Mouse (Mus musculus): Measurements from ENCODE around the gene Tmem145.

Tmem145 gene

DNA sequence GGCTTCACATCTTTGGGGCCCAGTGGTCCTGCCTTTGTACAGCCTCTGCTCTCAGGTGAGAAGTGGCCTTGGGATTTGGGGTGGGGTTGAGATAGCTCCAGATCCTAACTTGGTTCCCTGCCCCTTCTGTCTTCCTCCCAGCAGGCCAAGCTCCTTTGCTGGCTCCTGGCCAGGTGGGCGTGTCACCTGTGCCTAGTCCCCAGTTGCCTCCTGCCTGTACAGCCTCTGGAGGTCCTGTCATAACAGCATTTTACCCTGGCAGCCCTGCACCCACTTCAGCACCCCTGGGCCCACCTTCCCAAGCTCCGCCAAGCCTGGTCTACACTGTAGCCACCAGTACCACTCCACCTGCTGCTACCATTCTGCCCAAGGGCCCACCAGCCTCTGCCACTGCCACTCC lies 15.0 kb upstream of the Tmem145 start:
- in situ Hi-C loops (cut with MboI; ENCODE audit: low sequenced_read_pairs) = no loop called here

DNA sequence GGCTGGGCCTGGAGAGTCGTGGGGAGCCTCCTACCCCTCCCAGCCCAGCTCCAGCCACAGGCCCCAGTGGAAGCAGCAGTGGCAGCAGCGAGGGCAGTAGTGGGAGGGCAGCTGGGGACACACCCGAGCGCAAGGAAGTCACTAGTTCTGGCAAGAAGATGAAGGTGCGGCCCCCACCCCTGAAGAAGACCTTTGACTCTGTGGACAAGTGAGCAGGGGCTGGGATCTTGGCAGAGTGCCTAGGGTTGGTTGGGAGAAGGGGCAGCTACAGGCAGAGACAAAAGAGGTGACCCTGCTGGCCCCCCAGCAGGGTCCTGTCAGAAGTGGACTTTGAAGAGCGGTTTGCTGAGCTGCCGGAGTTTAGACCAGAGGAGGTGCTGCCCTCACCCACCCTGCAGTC lies 13.8 kb upstream of the Tmem145 start:
- in situ Hi-C loops (cut with MboI; ENCODE audit: low sequenced_read_pairs) = no loop called here

DNA sequence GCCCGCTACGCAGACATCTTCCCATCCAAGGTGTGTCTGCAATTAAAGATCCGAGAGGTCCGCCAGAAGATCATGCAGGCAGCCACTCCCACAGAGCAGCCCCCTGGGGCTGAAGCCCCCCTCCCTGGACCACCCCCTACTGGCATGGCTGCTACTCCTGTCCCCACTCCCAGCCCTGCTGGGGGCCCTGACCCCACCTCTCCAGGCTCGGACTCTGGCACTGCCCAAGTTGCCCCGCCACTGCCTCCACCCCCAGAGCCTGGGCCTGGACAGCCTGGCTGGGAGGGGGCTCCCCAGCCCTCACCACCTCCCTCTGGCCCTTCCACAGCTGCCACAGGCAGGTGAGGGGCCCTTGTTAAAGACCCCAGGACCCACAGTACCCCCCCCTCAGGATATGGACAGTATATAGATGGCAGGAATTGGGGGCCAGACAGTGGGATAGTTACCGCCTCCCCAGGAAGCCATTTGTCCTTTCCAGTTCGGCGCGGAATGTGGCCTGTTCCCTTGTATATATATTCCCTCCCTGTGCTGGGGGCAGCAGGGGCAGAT lies 12.6 kb upstream of the Tmem145 start:
- in situ Hi-C loops (cut with MboI; ENCODE audit: low sequenced_read_pairs) = no loop called here

DNA sequence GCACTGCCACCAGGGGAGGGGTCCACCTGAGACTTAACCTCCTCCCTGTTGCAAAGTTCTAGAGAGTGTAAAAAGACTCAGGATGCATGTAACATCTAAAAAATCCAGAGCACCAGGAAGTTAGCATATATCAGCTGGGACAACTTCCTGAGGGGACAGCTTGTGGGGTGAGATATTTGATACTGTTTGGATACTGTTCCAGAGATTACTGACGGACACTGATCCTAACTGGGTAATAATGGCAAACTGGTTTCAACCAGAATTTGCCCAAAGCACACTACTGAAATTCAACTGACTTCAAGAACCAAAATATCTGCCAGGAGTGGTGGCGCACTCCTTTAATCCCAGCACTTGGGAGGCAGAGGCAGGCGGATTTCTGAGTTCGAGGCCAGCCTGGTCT lies 11.4 kb upstream of the Tmem145 start:
- in situ Hi-C loops (cut with MboI; ENCODE audit: low sequenced_read_pairs) = no loop called here

DNA sequence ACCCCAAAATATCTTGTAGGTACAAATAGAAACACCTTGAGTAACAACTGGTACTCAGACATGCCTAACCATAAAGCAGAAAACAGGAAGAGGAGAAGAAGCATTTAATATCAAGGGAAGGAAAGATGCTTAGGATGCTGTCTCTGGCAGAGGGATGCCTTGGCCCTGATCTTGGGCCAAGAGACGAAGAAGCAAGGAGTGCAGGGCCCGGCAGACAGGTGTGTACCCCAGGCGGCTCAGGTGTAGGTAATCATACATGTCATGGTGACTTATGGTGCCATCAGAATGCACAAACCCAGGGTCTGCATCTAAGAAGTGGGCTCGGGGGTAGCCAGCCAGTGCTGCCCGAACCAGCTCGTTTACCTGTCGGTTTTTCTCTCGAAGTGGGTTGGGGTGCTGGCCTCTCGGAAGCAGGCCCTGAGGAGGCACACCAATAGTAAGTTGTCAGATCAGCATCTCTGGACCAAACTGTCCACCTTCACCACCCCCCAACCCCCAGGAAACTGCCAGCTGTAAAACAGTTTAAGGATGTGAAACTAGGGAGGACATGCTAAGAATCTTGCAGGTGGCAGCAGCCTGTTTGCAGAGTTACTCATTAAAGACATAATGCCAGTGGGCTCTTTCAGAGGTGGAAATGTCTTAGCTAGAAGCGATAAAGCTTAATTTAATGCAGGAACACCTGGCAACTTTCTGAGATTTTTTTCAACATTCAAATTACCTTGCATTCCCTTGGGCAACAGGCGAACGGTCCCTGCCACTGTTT lies 10.8 kb upstream of the Tmem145 start:
- in situ Hi-C loops (cut with MboI; ENCODE audit: low sequenced_read_pairs) = no loop called here

DNA sequence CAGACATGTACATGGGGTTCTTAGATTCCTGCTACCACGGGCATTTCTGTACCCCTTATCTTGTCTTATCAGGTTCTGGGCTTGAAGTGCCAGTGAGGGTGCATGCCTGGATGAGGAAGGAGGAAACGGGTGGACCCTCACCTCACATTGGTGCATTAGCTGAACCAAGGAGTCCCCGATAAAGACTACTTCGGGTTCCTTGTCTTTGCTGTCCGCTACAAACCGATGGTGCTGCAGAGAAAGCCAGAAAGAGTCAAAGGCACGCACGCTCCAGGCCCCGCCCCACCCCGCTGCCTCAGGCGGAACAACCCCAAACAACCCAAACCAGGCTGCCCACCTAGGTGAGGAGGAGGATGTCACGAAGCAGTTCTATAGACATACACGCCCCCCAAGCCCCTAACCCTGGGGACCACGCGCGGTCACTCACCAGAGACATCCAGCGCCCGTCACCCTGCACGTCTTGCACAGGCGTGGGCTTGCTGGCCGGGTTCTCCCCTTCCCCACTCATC lies 8.9 kb upstream of the Tmem145 start:
- in situ Hi-C loops (cut with MboI; ENCODE audit: low sequenced_read_pairs) = no loop called here

DNA sequence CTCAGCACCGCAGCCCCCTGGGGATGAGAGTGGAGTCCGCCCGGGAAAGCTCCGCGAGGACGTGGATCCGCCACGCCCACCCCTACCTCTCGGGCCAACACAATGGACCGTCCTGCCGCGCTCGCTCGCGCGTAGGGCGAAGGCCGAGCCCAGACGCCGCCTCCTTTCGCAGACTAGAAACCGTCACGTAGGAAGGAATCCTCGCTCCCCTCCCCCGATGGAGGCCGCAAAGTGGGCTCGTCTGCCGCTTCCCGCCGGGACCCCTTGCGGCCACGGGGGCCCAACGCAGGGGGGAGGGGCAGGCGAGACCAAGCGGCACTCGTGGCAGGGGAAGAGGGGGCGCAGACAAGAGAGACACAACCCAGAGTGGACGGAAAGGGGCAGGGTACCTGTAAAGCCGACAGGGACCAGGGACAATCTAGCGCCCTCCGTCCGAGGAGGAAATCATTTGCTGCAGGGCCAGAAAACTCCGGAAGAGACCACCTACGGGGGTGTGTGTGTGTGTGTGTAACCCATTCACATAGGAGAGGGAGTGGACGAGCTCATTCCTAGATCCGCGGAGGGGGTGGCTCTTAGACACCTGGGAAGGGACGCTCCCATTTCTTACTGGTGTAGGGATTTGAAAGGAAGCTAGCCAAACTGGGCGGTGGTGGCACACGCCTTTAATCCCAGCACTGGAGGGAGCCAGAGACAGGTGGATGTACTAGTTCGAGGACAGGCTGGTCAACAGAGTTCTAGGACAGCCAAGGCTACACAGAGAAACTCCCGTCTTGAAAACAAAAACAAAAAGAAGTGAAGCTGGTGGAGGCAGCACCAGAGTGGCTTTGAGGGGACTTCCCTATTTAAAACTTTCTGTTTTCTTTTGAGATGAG lies 8.2 kb upstream of the Tmem145 start, which contains the start of gene Pafah1b3:
Gene Pafah1b3, minus strand, starts transcription at position 533 of the 872 bp plus-strand sequence.
- in situ Hi-C loops (cut with MboI; ENCODE audit: low sequenced_read_pairs) = no loop called here

DNA sequence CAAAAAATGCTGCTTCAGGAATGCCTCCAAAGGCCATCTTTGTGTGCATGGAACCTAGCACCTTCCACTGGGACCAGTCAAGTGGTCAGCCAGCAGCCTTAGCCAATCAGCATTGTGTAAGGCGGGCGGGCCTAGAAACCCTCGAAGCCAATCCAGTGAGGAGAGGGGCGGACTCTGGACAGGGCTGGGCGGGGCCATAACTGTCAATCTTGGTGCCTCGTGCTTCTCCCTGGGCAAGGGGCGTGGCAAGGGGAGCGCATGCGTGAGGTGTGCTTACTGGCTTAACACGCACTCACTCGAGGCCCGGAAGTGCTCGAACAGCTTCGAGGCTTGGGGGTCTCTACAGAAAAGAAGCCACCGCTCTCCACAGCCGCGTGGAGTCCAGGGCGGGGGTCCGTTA lies 4.8 kb upstream of the Tmem145 start, which contains the start of gene Prr19:
Gene Prr19, plus strand, starts transcription at position 349 of the 400 bp plus-strand sequence.
- in situ Hi-C loops (cut with MboI; ENCODE audit: low sequenced_read_pairs) = no loop called here

DNA sequence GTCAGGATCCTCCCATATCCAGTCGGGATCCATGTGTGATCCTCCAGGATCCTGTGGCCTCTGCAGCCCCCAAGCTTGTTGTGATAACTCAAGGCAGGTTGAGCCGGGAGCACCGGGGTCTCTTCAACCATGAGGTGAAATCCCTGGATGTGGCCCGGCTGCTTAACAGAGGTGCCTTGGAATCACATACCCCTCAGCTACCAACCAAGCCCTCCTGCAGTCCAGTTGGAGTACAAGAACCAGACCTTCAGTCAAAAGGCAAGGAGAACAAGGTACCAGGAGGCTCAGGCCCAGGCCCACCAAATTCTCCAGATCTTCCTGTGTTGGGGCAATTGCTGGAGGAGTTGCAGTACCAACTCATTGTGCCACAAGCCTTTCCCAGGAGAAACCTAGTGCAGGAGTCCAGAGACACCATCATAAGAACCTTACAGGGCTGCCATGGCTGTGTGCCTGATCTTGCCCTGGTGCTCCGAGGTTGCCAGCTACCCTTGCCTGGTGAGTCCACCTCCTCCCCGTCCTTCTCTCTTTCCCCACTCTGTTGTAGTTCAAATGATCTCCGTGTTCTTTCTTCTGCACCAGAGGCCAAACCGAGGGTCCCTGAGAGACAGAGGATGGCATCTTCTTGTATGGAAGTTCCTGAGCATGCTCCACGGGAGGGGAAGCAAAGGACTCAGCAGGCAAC lies 2.8 kb upstream of the Tmem145 start:
- in situ Hi-C loops (cut with MboI; ENCODE audit: low sequenced_read_pairs) = no loop called here

DNA sequence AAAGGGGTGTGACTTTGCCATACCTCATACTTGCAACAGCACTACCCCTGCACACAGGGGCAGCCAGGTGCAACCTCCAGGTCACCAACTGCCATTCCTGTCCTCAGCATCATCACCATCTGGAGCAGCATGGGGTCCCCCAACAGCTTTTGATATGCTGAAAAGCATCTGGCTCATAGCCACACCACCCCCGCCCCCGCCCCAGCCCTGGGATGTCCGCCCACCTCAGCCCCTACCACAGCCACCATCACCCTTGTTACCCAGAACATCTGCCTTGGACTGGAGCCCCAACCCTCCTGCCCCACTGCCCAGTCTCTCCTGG lies 2.3 kb upstream of the Tmem145 start:
- in situ Hi-C loops (cut with MboI; ENCODE audit: low sequenced_read_pairs) = no loop called here

DNA sequence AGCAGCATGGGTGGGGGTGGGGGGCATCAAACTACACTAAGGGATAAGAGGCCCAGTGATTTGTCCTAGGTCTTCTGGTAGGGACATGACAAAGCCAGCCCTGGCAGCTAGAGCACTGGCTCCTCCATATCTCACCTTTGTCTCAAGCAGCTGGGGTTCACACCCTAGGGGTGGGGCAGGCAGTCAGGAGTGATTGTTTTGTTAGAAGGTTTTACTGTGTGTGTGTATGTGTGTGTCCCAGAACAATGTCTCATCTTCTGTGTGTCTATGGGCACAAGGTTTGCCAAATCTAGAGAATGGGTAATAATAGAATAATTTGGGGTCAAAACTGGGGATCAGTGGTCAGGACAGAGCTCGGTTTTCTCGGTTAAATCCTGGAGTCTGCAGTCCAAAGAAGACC lies 425 bp upstream of the Tmem145 start:
- in situ Hi-C loops (cut with MboI; ENCODE audit: low sequenced_read_pairs) = no loop called here

DNA sequence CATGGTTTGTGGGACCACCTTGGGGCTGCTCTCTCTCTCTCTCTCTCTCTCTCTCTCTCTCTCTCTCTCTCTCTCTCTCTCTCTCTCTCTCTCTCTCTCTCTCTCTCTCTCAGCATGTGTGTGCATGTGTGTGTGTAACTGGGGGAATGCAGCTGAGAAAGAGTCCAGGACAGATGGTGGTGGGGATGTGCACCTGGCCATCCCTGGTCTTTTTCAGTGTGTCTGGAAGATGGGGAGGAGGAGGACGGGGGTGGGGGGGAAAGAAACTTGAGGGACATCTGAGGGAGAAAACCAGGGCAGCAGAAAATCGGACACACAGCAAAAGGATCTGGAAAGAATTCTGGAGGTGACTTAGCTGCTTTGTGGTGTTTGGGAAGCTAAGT lies 699 bp downstream of the Tmem145 start:
- in situ Hi-C loops (cut with MboI; ENCODE audit: low sequenced_read_pairs) = no loop called here

DNA sequence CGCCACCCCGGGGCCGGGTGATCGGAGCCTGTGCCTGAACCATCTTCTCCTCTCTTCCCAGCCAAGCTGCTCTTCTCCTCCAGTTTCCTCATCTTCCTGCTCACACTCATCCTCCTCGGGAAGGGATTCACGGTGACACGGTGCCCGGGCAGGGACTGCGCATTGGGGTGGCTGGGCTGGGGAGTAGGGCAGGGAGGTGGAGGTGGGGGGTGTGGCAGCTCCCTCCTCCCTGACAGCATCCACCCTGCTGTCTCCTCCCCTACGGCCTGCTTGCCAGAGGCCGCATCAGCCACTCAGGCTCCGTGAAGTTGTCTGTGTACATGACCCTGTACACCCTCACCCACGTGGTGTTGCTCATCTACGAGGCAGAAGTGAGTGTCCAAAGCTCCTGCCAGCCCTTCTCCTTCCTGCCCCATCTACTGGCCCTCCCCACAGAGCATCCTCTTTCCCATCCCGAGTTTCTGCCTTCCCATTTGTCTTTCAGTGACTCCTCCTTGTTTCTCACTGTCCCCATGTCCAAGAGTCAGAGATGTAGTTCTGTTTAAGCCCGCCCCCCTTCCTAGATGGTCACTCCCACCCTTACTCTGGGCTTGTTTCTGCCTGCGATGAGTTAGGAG lies 2.9 kb downstream of the Tmem145 start:
- in situ Hi-C loops (cut with MboI; ENCODE audit: low sequenced_read_pairs) = no loop called here

DNA sequence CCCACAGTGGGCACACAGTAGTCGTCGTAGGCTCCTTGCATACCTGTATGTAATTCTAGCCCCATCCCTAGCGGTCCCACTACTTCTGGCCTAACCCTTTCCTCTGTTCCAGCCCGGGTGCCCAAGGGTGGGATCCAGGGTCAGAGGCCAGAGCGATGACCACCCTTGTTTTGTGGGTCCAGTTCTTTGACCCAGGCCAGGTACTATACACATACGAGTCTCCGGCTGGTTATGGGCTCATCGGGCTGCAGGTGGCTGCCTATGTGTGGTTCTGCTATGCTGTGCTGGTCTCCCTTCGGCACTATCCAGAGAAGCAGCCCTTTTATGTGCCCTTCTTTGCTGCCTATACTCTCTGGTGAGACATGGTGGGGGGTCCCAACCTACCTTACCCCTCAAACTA lies 3.5 kb downstream of the Tmem145 start:
- in situ Hi-C loops (cut with MboI; ENCODE audit: low sequenced_read_pairs) = no loop called here

DNA sequence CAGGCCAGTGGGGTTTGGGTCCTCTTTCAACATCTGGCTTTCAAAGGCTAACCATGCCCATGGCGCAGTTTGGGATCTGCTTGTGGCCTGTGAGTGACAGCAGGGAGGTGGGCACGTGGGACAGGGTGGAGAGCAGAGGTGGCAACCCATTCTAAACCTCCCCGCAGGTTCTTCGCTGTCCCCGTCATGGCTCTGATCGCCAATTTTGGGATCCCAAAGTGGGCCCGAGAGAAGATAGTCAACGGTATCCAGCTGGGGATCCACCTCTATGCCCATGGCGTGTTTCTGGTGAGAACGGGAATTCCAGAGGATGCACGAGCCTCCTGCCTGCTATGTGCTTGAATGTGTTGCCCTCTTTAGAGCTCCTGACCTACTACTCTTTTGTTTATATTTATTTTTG lies 5.3 kb downstream of the Tmem145 start:
- in situ Hi-C loops (cut with MboI; ENCODE audit: low sequenced_read_pairs) = no loop called here

DNA sequence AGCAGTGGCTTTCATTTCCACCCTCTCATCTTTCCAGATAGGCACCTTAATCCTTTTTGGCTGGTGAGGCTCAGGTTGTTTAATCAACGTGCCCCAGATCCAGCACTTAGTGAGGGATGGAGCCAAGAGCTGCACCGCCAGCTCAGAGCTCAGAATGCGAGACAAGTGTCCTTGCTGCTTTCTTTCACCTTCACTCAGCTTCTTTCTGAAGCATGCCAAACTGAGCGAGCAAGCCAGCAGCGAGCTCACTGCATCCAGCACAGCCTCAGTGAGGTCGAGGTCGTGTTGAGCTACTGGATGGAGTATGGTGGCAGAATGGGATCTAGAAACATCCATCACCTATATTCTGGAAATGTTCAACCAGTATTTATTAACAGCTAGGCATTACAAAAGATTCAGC lies 7.4 kb downstream of the Tmem145 start:
- in situ Hi-C loops (cut with MboI; ENCODE audit: low sequenced_read_pairs) = no loop called here

DNA sequence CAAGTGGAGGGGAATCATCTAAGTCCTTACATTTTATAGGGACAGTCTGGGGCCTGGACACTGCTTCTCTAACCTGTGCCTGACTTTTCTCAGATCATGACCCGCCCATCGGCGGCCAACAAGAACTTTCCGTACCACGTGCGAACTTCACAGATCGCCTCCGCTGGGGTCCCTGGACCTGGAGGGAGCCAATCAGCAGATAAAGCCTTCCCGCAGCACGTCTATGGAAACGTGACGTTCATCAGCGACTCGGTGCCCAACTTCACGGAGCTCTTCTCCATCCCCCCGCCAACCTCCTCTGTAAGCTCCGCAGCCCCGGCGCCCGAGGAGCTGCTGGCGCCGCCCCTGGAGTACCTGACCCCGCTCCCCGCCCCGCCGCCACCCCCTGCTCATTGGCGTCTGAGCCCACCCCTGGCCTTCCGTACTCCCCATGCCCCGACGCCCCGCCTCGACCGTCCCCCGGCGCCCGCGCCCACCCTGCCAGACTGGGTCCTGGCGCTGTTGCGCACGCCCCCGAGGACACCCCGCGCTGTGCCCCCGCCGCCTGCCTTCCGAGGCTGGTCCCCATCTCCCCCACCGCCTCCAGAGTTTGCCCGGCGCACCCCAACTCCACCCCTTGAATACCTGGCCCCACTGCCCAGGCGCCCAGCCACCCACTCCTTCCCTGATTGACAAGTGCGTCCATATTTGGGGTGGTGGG lies 8.8 kb downstream of the Tmem145 start:
- in situ Hi-C loops (cut with MboI; ENCODE audit: low sequenced_read_pairs) = no loop called here

DNA sequence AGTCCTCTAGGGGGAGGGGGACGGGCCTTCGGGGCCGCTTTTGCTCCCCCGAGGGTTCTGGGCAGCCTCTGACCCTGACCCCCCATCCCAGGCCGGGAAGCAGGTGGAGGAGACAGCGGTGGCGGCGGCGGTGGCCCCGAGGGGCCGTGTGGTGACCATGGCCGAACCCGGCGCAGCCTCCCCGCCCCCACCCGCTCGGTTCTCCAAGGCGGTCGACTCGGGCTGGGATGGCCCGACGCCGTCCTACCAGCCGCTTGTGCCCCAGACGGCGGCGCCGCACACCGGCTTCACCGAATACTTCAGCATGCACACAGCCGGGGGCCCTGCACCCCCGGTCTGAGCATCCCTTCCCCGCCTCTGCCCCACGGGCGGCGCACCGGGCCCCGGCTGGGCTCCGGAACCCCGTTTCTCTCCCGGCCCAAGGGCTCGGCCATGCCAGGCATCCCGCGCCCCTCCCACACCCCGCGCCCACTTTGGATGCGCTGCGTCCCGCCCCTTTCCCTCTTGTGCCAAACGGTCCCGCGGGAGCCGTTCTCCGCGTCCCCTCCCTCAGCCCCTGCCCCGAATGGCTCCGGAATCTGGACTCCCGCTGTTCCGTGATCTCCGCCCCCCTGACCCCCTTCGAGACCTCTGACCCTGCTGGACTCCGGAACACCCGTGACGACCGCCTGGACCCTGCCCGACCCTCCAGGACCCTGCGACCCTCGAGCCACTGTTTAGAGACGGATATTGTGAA lies 9.6 kb downstream of the Tmem145 start:
- in situ Hi-C loops (cut with MboI; ENCODE audit: low sequenced_read_pairs) = no loop called here

Measured in CH12F3 (cell line).